Mouse (Mus musculus): ENCODE measurements around the gene Kctd7.

The Kctd7 gene

DNA sequence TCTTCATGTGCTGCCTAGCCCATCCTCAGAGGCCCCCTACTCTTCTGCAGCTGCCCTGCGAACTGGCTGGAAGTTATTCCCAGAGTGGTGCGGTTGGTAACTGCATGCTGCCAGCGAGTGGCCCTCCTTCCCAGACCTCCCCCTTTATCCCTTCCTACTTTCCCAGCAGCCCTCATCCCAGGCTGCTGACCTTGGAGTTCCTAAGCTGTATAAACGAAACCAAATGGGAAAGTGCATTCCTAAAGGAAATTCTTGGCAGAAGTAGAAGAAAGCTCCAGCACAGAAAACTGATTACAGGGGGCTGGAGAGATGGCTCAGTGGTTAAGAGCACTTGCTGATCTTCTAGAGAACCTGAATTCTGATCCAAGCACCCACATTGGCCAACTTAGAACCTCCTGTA, 2.6 kb upstream of the Kctd7 start:
- DNase-seq (ENCODE audit: inconsistent age in 2 of 2, low spot score in 1 of 2) = peak; percentile 60 to 79

DNA sequence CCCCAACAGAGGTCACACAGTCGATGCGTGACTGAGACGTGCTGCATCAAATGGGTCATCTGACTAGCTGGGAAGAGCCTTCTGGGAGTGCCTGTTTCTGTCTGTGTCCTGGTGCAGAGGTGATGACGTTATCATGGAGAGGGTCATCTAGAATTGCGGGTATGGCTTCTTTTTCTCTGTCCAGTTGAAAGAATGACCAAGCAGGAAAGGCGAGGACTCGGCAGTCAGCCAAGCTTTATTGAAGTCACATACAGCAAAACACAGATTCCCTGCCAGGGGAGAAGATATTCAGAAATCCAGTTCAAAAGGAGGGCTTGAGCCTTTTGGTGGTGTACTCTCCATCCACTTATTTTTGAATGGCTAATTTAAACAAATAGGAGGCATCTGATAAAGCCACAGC, 1.6 kb upstream of the Kctd7 start:
- DNase-seq (ENCODE audit: inconsistent age in 2 of 2, low spot score in 1 of 2) = peak in 1 of 2 experiments; percentile 51

DNA sequence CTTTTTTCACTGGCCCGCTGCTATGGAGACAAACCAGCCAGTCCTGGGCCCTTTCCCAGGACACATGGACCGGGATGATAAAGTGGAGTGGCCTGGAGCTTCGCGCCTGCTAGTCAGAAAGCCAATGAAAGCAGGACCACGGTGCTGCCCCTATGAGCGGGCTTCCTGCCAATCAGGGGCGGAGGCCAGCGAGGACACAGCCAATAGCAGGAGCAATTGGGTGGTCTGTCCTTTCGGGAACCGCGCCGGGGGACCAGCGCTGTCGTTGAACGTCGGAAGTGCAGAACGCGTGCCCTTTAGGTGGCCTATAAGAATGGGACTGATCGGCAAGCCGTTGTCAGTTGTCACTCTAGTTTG, 706 bp upstream of the Kctd7 start:
- peak; percentile 92 to 95 for DNase-seq (ENCODE audit: inconsistent age in 2 of 2, low spot score in 1 of 2)

DNA sequence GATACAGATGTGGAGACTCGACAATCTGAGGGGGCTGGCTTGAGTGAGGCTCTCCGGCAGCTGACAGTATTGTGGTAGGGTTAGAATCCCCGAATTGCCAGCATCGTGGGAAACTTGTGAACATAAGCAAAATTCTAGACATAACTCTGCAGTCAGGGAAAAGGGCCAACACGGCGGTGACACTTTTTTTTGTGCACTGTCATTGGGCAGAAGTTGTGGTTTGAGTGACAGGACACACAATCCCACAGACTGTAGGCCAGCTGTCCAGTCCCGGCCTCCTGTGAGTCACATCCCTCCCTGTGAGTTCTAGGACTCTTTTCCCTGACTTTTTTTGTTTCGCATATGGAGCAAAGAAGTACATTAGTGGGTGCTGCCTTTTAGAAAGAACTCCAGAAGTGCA, 1.3 kb downstream of the Kctd7 start:
- peak; percentile 62 to 76 for DNase-seq (ENCODE audit: inconsistent age in 2 of 2, low spot score in 1 of 2)

DNA sequence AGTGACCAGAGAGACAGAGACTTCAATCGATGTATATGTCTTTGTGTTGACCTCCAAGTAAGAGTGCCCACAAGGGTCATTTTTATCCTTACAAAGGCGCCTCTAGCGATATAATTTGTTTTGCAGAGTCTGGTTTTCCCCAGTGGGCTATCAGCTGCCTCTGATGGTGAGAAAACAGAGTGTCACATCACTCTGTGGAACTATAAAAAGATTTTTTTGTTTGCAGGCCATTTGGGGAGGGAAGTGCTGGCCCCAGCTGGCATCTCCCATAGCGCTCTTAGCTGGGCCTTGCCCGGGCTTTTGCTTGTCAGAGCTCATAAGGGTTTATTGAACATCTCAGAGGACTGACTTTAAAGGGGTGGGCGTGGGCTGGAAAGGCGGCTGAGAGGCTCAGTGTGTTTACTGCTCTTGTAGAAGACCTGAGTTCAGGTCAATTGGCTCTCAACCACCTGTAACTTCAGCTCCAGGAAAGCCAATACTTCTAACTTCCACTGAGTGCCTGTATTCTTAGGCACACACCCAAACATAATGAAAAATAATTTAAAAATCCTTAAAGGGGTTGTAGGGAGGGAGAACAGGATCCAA, 5.2 kb downstream of the Kctd7 start:
- DNase-seq (ENCODE audit: inconsistent age in 2 of 2, low spot score in 1 of 2) = no peak

DNA sequence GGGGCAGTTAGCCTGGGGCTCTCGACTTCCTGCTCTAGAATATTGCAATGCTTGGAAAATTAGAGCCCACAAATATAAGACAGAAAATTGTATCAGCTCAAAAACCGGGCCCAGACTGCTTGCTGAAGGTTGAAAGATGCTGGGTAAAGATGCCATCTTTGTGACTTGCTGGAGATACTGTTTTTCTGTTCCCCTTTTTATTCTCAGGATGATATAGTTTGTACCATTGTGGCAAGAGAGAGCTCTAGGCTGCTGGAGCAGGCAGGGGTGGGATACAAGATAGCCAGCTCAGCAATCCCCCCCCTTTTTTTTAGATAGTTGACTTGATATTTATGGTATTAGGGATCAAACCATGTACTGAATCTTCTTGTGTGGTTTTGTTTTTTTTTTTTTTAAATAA, 9.6 kb downstream of the Kctd7 start:
- no peak for DNase-seq (ENCODE audit: inconsistent age in 2 of 2, low spot score in 1 of 2)

DNA sequence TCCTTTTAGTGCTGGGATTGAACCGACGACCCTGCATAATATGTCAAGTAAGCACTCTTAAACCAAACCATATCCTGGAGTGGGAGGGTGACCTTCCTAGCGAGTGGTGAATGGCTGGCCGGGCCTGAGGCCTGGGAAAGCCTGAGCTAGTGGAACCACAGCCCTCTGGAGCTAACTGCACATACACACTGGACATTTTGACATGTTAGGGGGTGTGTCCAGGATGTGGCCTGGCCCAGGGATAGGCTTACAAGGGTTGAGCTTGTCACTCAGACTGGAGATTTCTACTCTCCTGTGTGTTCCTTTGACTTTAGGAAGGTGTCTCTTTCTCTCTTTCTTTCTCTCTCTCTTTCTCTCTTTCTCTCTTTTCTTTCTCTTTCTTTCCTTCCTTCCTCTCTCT, 13.9 kb downstream of the Kctd7 start:
- DNase-seq (ENCODE audit: inconsistent age in 2 of 2, low spot score in 1 of 2) = no peak

DNA sequence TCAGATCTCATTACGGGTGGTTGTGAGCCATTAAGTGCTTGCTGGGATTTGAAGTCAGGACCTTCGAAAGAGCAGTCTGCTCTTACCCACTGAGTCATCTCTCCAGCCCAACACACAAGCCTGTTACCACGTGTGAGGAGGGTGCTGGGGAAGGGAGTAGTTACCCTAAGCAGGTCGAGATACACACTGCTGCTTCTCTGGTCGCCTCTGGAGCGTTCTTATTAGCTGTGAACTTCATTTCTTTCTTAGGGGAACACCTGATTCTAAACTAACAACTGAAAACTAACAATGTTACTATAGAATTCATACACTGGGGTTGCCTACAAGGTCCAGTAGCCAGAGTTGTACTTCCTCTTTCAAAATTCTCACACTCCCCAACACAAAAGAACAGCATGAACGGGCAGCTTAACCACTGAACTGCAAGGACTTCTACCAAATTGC, 15.1 kb downstream of the Kctd7 start:
- no peak for DNase-seq (ENCODE audit: inconsistent age in 2 of 2, low spot score in 1 of 2)

DNA sequence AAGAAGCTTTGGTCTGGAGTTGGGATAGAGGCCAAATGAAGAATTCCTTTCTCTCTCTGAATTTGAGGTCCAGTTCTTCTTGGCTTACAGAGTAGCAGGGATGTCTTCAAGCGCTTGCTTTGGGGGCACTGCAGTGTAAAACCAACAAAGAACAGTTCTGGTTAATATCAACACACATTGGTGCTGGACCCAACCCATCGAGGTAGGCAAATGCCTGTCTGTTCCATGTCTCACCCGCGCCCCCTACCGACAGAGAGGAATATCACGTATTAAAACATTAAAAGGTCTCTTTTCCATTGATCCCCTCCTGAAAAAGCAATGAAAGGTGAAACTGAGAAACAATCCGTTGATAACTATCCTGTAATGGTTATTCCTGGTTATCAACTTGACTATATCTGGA, 19.0 kb downstream of the Kctd7 start:
- peak; percentile 79 to 93 for DNase-seq (ENCODE audit: inconsistent age in 2 of 2, low spot score in 1 of 2)

DNA sequence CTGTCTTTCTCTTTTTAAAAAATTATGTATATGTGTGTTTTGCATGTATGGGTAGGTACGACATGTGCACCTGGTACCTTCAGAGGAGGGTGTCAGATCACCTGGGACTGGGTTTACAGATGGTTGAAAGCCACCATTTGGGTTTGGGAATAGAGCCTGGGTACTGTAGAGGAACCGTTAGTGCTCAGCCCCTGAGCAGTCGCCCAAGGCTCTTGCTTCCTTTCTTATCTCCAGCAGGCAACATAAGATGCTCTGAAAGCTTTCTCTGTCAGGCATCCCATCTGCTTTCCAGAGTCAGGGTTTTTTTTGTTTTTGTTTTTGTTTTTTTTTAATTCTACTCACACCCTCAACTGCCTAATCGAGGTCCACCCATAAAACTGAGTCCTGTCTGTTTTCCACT, 20.6 kb downstream of the Kctd7 start:
- no peak for DNase-seq (ENCODE audit: inconsistent age in 2 of 2, low spot score in 1 of 2)

DNA sequence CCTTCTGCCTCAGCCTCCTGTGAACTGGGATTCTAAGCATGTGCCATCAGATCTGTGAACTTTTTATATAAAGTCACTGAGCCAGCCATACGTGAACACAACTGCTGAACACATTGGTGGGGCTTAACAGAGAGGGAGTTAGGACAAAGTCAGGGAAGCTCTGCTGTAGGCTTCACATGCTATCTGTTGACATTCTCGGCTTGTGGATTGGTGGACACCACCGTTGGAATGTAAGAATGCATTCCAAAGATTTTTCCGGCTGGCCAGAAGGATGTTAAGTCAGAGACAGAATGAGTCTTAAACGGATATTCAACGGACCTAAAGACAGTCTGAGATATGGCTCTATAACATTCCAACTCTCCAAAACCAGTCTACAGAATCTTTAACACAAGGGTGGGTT, 24.4 kb downstream of the Kctd7 start:
- DNase-seq (ENCODE audit: inconsistent age in 2 of 2, low spot score in 1 of 2) = no peak

DNA sequence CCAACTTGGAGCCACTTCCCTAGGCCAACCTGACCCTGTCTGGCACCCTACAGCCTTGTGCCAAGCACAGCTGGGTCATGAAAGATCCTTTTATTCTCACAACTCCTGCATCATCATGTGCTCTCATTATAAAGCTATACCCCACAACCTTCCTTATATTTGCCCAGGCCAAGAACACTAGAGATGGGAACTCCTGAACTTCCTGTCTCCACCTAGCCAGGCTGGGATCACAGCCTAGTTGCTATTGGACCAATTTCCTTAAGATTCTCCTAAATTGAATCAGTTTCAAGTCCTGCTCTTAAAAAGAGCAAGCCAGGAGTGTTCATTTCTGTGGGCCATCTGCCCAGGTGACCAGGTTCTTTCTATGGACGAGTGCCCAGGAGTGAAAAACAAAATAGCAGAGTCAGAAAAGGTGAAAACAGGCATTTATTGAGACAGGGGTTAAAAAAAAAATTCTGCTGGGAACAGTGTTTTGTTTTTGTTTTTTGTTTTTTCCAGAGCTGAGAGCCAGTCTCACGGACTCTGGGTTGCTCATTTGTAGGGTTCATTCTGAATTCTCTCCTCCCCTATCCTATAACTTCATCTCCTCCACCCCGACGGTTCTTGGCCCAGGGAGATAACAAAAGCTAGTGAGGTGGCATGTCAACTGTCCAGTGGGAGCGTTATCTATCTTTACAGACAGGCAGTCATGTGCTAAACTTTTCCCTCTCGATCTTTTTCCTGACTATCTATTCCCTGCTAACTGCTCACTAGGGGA, 26.2 kb downstream of the Kctd7 start:
- DNase-seq (ENCODE audit: inconsistent age in 2 of 2, low spot score in 1 of 2) = no peak

DNA sequence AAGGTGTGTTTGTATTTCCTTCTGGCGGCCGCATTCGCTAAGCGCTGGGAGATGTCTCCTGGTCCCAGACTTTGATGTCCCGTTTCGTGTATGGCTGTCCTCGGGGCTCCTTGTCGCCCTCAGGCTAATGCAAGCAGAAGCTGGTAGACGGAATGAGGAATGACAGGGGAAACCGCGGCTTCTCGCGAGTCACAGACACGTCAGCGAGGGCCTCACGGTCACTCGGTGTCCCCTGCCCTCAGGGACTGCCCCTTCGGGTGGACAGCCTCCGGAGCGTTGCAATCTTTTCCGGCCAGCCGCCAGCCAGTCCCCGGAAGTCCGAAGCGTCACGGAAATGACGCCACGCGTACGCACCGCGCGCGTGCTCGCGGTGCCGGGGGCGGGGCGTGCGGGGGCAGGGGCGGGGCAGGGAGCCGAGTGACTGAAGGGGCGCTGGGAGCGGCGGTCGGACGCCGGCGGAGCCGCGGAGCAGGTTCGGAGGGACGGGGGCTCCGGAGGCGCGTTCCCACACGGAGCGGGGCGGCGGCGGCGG, 26.8 kb downstream of the Kctd7 start, which contains the start of gene Rabgef1:
Gene Rabgef1, plus strand, starts transcription at position 376 of the 532 bp plus-strand sequence.
- peak; percentile 97 to 99 for DNase-seq (ENCODE audit: inconsistent age in 2 of 2, low spot score in 1 of 2)

DNA sequence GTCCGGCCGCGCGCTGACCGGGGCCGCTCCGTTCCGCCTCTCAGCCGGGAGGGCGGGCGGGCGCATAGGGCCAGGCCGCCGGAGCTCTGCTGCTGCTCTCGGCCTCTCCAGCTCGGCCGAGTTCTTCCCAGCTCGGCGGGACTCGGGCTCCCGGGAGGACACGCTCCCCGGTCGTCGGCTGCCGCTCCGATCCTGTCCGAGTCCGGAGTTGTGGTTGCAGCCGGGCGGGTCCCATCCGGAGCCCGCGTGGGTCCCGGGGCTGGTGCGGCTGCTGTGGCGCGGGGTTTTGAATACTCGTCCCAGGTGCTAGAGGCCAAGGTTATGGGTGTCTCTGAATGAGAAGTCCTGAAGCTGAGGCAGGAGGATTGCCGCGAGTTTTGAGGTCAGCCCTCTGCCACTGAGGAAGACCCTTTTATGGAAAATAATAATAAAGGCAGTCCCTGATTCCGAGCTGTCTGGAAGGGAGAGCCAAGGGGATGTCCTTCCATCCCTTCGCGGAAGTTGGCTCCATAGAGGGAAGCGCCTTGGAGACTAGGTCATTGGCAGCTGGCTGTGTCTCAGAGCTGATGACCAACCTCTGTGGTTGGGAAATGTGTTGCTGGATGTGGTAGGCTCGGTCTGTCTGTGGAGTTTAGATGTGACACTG, 27.4 kb downstream of the Kctd7 start:
- DNase-seq (ENCODE audit: inconsistent age in 2 of 2, low spot score in 1 of 2) = peak in 1 of 2 experiments; percentile 91

DNA sequence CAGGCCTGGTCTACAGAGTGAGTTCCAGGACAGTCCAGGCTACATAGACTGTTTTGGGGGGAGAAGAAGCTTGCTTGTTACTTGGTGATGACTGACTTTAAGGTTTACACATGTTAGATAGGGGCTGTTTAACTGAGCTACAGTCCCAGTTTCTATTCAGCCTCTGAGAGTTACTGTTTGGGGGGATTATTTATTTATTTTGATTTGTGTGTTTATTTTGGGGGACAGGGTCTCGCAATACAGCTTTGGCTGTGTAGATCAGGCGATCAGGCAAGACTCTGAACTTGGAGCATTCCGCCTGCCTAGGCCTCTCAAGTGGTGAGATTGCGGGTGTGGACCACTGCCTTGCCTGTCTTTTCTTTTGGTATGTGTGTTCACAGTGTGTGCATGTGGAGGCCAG, 28.4 kb downstream of the Kctd7 start:
- peak in 1 of 2 experiments; percentile 53 for DNase-seq (ENCODE audit: inconsistent age in 2 of 2, low spot score in 1 of 2)

DNA sequence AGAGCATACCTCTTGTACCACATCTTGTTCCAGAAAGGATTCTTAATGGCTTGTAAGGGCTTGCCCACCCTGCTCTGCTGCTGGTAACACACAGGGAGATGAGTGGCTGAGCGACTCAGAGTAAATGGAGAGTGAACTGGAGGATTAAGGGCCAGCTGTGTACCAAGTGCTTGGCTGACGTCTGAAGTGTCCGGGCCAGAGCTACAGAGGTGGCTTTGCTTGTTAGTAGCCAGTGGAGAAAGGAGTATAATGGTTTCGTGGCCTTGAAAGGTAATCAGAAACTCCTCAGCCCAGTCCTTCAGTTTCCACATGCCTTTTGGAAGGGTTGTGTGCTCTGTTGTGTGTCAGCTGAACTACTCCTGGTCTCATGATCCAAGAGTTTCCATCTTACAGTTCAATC, 33.2 kb downstream of the Kctd7 start:
- peak in 1 of 2 experiments; percentile 48 for DNase-seq (ENCODE audit: inconsistent age in 2 of 2, low spot score in 1 of 2)

DNA sequence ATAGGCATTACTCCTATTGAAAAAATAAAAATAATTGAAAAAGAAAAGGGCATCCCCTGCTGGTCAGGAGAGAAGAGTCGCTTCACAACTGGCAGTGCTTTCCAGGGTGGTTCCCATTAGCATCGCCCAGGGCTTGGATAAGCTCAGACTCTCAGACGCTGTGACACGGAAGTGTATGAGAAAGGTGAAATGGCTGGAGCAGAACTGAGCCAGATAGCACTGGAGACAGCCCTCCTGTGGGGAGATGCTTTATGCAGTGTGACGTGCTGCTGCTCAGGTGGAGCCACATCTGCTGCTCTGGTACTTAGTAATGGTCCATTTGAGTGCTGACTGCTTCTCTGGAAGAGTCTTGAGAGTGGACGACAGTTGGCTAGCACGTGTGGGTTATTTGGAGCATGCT, 35.7 kb downstream of the Kctd7 start:
- DNase-seq (ENCODE audit: inconsistent age in 2 of 2, low spot score in 1 of 2) = no peak

DNA sequence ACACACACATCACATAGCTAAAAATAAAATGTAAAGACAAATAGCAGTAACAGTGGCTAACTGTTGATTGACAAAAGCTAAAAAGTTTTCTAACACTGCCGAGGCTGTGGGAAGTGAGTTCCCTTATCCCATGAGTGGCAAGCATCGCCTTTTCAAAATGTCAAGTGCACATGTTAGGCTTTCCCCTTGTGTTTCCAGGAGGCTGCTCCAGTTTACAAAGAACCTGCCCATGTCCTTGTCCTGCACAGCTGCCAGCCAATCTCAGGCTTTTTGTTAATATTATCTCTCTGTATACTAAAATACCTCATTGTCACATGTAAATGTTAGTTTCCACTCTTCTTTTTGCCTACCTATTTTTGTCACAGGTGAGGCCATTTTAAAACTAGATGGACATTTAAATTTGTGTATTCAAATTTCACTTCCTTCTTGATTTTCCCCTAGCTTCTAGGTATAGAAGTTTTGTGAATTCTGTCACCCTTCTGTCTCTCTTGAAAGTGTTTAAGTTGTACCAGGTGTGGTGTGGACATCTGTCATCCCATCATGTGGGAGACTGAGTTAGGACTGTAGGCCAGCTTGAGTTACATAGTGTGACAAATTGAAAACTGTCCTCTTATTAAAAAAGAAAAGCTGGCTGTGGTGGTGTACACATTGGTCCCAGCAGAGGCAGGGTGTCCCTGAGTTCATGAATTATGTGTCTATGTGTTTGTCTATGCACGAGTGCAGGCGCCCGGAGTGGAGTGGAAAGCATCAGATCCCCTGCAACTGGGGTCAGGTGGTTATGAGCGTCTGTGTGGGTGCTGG, 37.3 kb downstream of the Kctd7 start:
- DNase-seq (ENCODE audit: inconsistent age in 2 of 2, low spot score in 1 of 2) = peak in 1 of 2 experiments; percentile 53

DNA sequence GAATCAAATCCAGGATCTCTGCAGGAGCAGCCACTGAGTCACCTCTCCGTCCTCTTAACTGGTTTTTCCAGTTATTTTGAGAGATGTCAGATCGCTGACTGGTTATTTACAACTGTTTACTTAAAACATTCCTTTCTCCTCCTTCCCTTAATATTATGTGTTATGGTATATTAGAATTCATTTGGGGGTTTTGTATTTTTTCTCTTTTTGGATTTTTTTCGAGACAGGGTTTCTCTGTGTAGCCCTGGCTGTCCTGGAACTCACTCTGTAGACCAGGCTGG, 37.8 kb downstream of the Kctd7 start:
- no peak for DNase-seq (ENCODE audit: inconsistent age in 2 of 2, low spot score in 1 of 2)

DNA sequence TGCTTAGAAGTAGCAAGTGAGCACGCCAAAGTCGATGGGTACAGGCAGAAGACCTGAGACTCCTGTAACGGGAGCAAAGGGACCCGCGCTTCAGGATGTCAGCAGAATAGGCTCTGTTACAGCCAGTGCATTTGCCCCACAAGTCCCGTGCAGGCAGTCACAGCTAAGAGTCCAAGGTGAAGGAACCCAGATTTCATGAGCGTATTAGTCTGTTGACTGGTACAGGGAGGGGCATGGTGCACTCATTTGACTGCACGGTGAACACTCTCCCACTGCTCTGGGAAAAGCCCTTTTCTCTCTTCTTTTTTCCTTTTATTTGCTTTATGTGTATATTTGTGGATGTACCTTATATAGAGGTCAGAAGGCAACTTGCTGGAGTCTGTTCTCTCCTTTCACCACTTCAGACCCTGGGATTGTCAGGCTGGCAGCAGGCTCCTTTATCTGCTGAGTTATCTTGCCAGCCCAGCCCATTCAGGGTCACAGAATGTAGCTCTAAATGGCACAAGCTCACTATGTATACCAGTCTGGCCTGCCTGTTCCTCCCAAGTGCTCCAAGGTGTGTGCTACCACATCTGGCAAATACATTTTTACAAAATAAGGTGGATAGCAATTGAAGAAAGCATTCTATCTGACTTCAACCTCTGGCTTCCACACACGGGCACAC, 39.7 kb downstream of the Kctd7 start:
- DNase-seq (ENCODE audit: inconsistent age in 2 of 2, low spot score in 1 of 2) = peak; percentile 73 to 87

DNA sequence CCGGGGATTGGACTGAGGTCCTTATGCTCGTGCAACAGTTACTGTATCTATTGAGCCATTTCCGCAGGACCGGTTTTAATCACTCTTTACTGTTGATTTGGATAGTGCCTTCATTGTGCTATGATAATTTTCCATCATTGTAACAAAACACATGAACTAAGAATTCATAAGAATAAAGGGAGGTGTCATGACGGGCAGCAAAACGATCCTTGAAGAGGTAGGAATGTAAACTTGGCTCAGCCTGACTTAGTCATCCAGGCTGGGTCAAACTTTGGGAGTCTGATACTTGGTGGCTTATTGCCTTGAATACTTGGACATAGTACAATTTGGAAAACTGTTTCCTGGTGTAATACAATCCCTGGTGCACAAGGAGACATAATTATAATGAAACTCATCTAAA, 40.7 kb downstream of the Kctd7 start:
- DNase-seq (ENCODE audit: inconsistent age in 2 of 2, low spot score in 1 of 2) = peak in 1 of 2 experiments; percentile 57

Data from adrenal gland, adult (tissue).